Mouse (Mus musculus) myocyte (in vitro differentiated cells): ENCODE results near the gene Cxcl3.

Experiments
- CEBPB ChIP-seq: IDR thresholded peaks from 2 replicates; pipeline ENCODE4 v1.6.1; 2011; ENCODE audit warnings: mild to moderate bottlenecking, moderate library complexity; ENCODE audit not compliant: poor library complexity, insufficient read depth, severe bottlenecking
- E2F4 ChIP-seq: IDR thresholded peaks from one replicate; pipeline ENCODE4 v1.6.1; 2011; ENCODE audit warnings: mild to moderate bottlenecking, control low read depth, moderate library complexity; ENCODE audit not compliant: insufficient read depth
- MAX ChIP-seq: IDR thresholded peaks from one replicate; pipeline ENCODE4 v1.6.1; 2011; ENCODE audit warnings: low read depth, mild to moderate bottlenecking, control low read depth
- MYOD1 ChIP-seq, 3 experiments: IDR thresholded peaks; one replicate each; pipeline ENCODE4 v1.6.1; 2011; ENCODE audit warnings: control low read depth in 2 of 3, low read depth in 2 of 3, mild to moderate bottlenecking in 2 of 3, moderate library complexity in 1 of 3; ENCODE audit not compliant: insufficient read length in 2 of 3, control insufficient read depth in 1 of 3
- POLR2A ChIP-seq: IDR thresholded peaks from one replicate; pipeline ENCODE4 v1.6.1; 2011; ENCODE audit warnings: low read depth, mild to moderate bottlenecking, control low read depth, moderate library complexity; ENCODE audit not compliant: insufficient read length
- POLR2AphosphoS2 ChIP-seq: IDR thresholded peaks from one replicate; pipeline ENCODE4 v1.6.1; 2011; ENCODE audit warnings: low read depth, control low read depth; ENCODE audit not compliant: insufficient read length
- SRF ChIP-seq: IDR thresholded peaks from one replicate; pipeline ENCODE4 v1.6.1; 2011; ENCODE audit warnings: low read depth; ENCODE audit not compliant: control insufficient read depth, insufficient read length
- TCF3 ChIP-seq: IDR thresholded peaks from one replicate; pipeline ENCODE4 v1.6.1; 2011; ENCODE audit warnings: low read depth, control low read depth; ENCODE audit not compliant: insufficient read length
- USF1 ChIP-seq: IDR thresholded peaks from one replicate; pipeline ENCODE4 v1.6.1; 2011; ENCODE audit warnings: low read depth, mild to moderate bottlenecking, control low read depth, moderate library complexity

- TF ChIP-seq CEBPB (no peak), POLR2A (no peak), MYOD1 (IDR thresholded peaks at IDR 0.05; ENCODE audit: control insufficient read depth in 1 of 3, insufficient read length in 2 of 3, low read depth in 2 of 3) (no peak), MAX (no peak), TCF3 (no peak), E2F4 (no peak), USF1 (no peak), SRF (no peak), POLR2AphosphoS2 (no peak)
These were observed 46.4 kb downstream of the Cxcl3 start for GRCm38 (mm10) chr5:90832145-90832767.
